Mouse (Mus musculus) spleen, adult 2 months (tissue): Measurements from ENCODE around the gene Glra1.

ENCODE experiments used
- CTCF ChIP-seq: fragments of 200-500 bp; IDR thresholded peaks from 2 replicates; pipeline ENCODE4 v1.5.1; 2011; ENCODE audit warnings: mild to moderate bottlenecking, inconsistent platforms; ENCODE audit not compliant: insufficient read depth, insufficient read length, insufficient replicate concordance; ENCODE audit errors: extremely low read depth
- POLR2A ChIP-seq: fragments of 200-500 bp; IDR thresholded peaks from 2 replicates; pipeline ENCODE4 v1.6.1; 2011; ENCODE audit warnings: low read depth, low read length, inconsistent platforms

- no peak for TF ChIP-seq POLR2A
- TF ChIP-seq CTCF, result no peak
Measured at GRCm38 (mm10) chr11:55591194-55591593, 16.8 kb downstream of the Glra1 start.
